Mouse (Mus musculus): ENCODE data around the gene Ccdc124. TPM values are rescaled to one million over a fixed set of nuclear protein-coding genes. Genes with fewer than 3 reads are reported as not detected.
A peak's percentile ranks its signal among the peaks of the same experiment; 100 is the strongest.

The Ccdc124 gene
- polyA plus RNA-seq, 1 experiment: 53.4 TPM

DNA sequence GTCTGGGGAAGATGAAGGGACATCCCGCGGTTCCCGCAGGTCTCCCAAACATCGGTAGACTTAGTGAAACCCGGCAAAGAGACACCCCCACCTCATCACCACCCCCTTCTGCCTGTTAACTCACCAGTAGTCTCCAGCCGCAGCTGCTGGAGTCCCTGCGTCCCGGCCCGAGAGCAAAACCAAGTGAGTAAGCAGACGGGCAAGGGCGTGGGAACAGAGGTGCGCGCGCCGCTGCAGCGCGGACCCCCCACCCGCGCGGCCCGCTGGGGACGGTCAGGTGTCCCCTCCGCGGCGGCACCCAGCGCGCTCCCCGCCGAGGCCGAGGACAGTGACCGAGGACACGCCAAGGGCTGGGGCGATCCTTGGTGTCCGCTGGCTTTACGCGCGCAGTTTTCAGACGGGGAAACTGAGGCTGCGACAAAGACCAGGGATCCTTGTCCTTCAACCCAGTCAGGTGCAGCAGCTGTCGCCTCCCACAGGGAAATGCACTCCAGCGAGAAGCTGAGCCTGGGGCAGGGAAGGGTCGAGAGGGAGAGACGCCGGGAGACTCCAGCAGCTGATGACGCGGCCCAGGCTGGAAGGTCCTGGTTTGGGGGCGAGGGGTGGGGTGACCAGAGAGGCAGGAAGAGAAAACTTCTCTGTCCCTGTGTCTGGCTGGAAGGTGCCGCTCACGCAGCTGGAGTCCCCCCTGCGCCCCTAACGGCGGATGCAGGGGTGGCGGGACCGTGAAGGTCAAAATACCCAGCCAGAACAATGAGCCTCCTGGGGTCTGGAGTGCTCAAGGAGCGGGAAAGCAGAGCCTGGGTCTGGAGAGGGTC lies 10.7 kb downstream of the Ccdc124 start, which contains the start of gene Kcnn1:
Kcnn1 (minus strand) TSS at position 435 of the 818 bp plus-strand sequence.
- DNase-seq: no peak
- Histone ChIP-seq H3K27me3 (ENCODE audit: control insufficient read depth, insufficient read depth, low read length) (peaks cover 26% of the 10 kb centered on the region), H3K4me3 (ENCODE audit: control insufficient read depth, insufficient read depth, low read length) (0 out of 2 replicates have a peak within 1 kb of the TSS, but pooled peaks have one; percentile 2), H3K27ac (ENCODE audit: control insufficient read depth, insufficient read depth, low read length) (no peak within 1 kb of the TSS), H3K36me3 (ENCODE audit: control insufficient read depth, insufficient read depth, low read length) (no peaks in the 10 kb centered on the region), H3K4me1 (replicated peaks; ENCODE audit: control insufficient read depth, insufficient read depth, low read length) (peaks cover 29% of the 10 kb centered on the region)
- TF ChIP-seq CTCF (IDR thresholded peaks at IDR 0.05; ENCODE audit: borderline replicate concordance, control insufficient read depth, extremely low read depth, insufficient read depth, low read length, poor library complexity) (0 out of 2 replicates have a peak, but pooled peaks have one; percentile 40), POLR2A (IDR thresholded peaks at IDR 0.05; ENCODE audit: control insufficient read depth, extremely low read depth, insufficient read depth, low read length, poor library complexity) (no peak)
- WGBS: 2% methylated on average over 55 of the region's 55 CpGs

DNA sequence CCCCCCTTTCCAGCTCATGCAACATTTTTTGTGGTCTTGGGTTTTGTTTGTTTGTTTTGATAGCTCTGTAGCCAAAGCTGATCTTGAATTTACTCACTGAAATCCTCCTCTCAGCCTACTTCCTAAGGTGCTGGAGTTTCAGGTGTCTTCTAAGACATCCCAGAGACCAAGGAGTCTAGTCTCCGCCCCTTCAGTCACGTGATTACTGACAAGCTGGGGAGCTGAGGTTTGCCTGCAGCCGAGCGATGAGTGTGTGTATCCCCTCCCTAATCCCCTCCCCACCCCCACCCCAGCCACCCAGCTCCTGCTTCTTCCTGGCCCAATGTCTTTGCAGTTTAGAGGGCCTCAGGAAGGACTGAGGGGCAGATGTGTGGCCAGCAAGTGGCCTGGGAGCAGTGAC lies 16.2 kb downstream of the Ccdc124 start:
- H3K27me3 ChIP-seq (ENCODE audit: control insufficient read depth, insufficient read depth, low read length): peaks cover 5% of the 10 kb centered on the region; the same call in 1 of the 2 replicates
- no peak overlapping the region for H3K27ac ChIP-seq (ENCODE audit: control insufficient read depth, insufficient read depth, low read length)
- peaks cover 7% of the 10 kb centered on the region for H3K4me1 ChIP-seq (replicated peaks; ENCODE audit: control insufficient read depth, insufficient read depth, low read length)
- TF ChIP-seq POLR2A (IDR thresholded peaks at IDR 0.05; ENCODE audit: control insufficient read depth, extremely low read depth, insufficient read depth, low read length, poor library complexity): no peak
- no peak for TF ChIP-seq CTCF (IDR thresholded peaks at IDR 0.05; ENCODE audit: borderline replicate concordance, control insufficient read depth, extremely low read depth, insufficient read depth, low read length, poor library complexity)
- DNase-seq: peak; percentile 37
- WGBS: 33% methylated on average over 4 of the region's 4 CpGs
- no peaks in the 10 kb centered on the region for H3K36me3 ChIP-seq (ENCODE audit: control insufficient read depth, insufficient read depth, low read length)
- no peak overlapping the region for H3K4me3 ChIP-seq (ENCODE audit: control insufficient read depth, insufficient read depth, low read length)

DNA sequence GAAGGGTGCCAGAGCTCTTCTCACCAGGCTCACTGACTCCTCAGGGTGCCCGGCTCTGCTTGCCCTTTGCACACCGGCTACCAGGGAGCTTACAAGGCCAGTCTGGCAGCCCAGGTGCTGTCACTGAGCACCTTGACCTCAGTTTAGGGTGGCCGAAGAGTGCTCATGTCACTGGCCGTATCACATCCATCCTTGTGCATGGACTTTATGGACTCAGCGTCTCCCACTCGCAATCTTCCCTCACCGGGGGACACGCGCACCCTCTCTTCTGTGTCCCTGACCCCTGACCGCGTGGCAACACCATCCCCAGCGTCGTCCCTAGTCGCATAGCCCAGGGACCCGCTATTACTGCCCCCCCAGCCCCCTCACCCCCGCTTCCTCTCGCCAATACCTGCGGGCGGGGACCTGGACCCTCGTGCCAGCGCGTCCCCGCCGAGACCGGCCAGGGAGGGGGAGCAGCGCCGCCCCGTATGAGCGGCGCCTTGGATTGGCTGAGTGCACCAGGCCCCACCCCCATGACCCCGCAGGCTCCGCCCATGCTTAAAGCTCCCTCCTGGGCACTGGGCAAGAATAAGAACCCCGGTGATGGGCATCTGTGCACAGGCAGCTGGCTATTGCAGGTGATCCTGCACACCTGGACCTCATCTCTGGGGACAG lies 17.1 kb downstream of the Ccdc124 start:
- H3K4me3 ChIP-seq (ENCODE audit: control insufficient read depth, insufficient read depth, low read length): 0 out of 2 replicates have a peak overlapping the region, but pooled peaks have one; percentile 12
- TF ChIP-seq POLR2A (IDR thresholded peaks at IDR 0.05; ENCODE audit: control insufficient read depth, extremely low read depth, insufficient read depth, low read length, poor library complexity) (no peak), CTCF (IDR thresholded peaks at IDR 0.05; ENCODE audit: borderline replicate concordance, control insufficient read depth, extremely low read depth, insufficient read depth, low read length, poor library complexity) (no peak)
- WGBS: 22% methylated on average over 33 of the region's 33 CpGs

DNA sequence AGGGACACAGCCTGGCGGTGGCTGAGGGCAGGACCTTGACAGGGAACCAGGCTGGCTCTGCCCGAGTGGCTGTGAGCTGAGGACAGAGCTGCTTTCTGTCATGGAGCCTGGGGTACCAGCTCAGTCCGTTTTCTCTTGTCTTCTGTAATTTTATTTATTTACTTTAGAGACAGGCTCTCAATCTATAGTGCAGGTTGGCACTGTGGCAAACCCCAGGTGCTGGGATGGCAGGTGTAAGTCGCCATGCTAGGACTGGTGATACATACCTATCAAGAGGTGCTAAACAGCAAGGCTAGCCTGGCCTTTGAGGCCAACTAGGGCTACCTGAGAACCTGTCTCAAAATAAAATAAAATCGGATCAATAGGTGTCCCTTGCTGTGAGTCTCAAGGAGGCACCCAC lies 17.7 kb downstream of the Ccdc124 start:
- WGBS: 85% methylated on average over 5 of the region's 5 CpGs
- H3K27ac ChIP-seq (ENCODE audit: control insufficient read depth, insufficient read depth, low read length): no peak overlapping the region
- DNase-seq: no peak
- no peak overlapping the region for H3K4me3 ChIP-seq (ENCODE audit: control insufficient read depth, insufficient read depth, low read length)
- TF ChIP-seq POLR2A (IDR thresholded peaks at IDR 0.05; ENCODE audit: control insufficient read depth, extremely low read depth, insufficient read depth, low read length, poor library complexity): no peak
- no peak for TF ChIP-seq CTCF (IDR thresholded peaks at IDR 0.05; ENCODE audit: borderline replicate concordance, control insufficient read depth, extremely low read depth, insufficient read depth, low read length, poor library complexity)
- no peaks in the 10 kb centered on the region for H3K36me3 ChIP-seq (ENCODE audit: control insufficient read depth, insufficient read depth, low read length)
- H3K27me3 ChIP-seq (ENCODE audit: control insufficient read depth, insufficient read depth, low read length): no peaks in the 10 kb centered on the region
- H3K4me1 ChIP-seq (replicated peaks; ENCODE audit: control insufficient read depth, insufficient read depth, low read length): peaks cover 7% of the 10 kb centered on the region

More for the DNA sequence above, 17.1 kb downstream of the Ccdc124 start:
- no peaks in the 10 kb centered on the region for H3K36me3 ChIP-seq (ENCODE audit: control insufficient read depth, insufficient read depth, low read length)
- no peak overlapping the region for H3K27ac ChIP-seq (ENCODE audit: control insufficient read depth, insufficient read depth, low read length)
- H3K27me3 ChIP-seq (ENCODE audit: control insufficient read depth, insufficient read depth, low read length): no peaks in the 10 kb centered on the region; the same call in 1 of the 2 replicates
- H3K4me1 ChIP-seq (replicated peaks; ENCODE audit: control insufficient read depth, insufficient read depth, low read length): peaks cover 7% of the 10 kb centered on the region
- DNase-seq: peak; percentile 39

DNA sequence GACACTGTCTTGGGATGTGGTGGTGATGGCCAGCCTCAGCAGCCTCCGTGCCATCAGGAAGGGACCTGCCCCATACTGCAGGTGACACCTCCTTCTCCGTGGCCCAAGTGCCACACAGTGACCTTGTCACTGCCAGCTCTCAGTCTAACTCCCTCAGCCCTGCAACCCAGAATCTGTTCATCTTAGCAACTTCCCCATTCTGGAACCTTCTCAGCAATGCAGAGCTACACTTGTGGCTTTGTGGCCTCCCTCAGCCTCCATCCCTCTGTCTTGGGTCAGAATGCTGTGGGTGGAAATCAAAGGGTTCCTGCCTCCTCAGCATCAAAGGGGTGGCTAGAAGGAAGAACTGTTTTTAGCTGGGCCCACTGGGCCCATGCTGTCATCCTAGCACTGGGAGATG lies 19.9 kb downstream of the Ccdc124 start:
- no peaks in the 10 kb centered on the region for H3K27me3 ChIP-seq (ENCODE audit: control insufficient read depth, insufficient read depth, low read length)
- TF ChIP-seq CTCF (IDR thresholded peaks at IDR 0.05; ENCODE audit: borderline replicate concordance, control insufficient read depth, extremely low read depth, insufficient read depth, low read length, poor library complexity): no peak
- H3K27ac ChIP-seq (ENCODE audit: control insufficient read depth, insufficient read depth, low read length): no peak overlapping the region
- H3K4me3 ChIP-seq (ENCODE audit: control insufficient read depth, insufficient read depth, low read length): no peak overlapping the region
- no peak for DNase-seq
- peaks cover 7% of the 10 kb centered on the region for H3K4me1 ChIP-seq (replicated peaks; ENCODE audit: control insufficient read depth, insufficient read depth, low read length)
- 10% methylated on average over 2 of the region's 2 CpGs for WGBS
- H3K36me3 ChIP-seq (ENCODE audit: control insufficient read depth, insufficient read depth, low read length): no peaks in the 10 kb centered on the region

DNA sequence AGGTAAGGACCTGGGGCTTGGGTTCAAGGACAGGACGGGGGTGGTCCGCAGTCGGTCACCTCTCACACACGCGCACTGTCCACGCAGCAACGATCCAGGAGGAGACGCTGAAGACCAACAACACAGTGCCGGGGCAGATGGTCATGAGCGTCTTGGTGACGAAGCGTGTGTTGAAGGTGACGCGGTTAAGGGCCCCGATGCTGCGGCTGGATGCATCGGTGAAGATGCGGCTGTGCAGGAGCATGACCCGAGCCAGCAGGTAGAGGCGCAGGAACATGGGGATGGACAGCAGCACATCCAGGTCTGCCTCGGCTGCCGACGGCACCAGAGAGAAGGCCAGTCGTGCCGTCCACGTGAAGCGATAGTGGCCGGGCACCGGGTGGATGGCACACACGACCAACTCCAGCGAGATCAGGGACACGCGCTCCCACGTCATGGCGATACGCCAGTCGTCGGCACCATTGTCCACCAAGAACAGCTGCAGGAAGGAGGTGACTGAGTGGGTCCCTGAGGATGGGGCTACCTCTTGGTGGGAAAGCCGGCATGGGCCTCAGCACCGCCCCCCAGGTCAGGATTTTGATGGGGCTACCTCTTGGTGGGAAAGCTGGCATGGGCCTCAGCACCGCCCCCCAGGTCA lies 21.0 kb downstream of the Ccdc124 start:
- WGBS: 96% methylated on average over 41 of the region's 41 CpGs
- DNase-seq: no peak
- TF ChIP-seq POLR2A (IDR thresholded peaks at IDR 0.05; ENCODE audit: control insufficient read depth, extremely low read depth, insufficient read depth, low read length, poor library complexity) (no peak), CTCF (IDR thresholded peaks at IDR 0.05; ENCODE audit: borderline replicate concordance, control insufficient read depth, extremely low read depth, insufficient read depth, low read length, poor library complexity) (no peak)
- Histone ChIP-seq H3K4me1 (replicated peaks; ENCODE audit: control insufficient read depth, insufficient read depth, low read length) (peaks cover 7% of the 10 kb centered on the region), H3K27ac (ENCODE audit: control insufficient read depth, insufficient read depth, low read length) (no peak overlapping the region), H3K36me3 (ENCODE audit: control insufficient read depth, insufficient read depth, low read length) (no peaks in the 10 kb centered on the region), H3K4me3 (ENCODE audit: control insufficient read depth, insufficient read depth, low read length) (no peak overlapping the region), H3K27me3 (ENCODE audit: control insufficient read depth, insufficient read depth, low read length) (no peaks in the 10 kb centered on the region)
